Mouse (Mus musculus): ENCODE data around the gene Whamm.

The Whamm gene

GRCm38 (mm10) chr7:81597660-81598059 is 26.6 kb downstream of the Whamm start:
- in situ Hi-C loops (cut with MboI) = no loop called here

DNA sequence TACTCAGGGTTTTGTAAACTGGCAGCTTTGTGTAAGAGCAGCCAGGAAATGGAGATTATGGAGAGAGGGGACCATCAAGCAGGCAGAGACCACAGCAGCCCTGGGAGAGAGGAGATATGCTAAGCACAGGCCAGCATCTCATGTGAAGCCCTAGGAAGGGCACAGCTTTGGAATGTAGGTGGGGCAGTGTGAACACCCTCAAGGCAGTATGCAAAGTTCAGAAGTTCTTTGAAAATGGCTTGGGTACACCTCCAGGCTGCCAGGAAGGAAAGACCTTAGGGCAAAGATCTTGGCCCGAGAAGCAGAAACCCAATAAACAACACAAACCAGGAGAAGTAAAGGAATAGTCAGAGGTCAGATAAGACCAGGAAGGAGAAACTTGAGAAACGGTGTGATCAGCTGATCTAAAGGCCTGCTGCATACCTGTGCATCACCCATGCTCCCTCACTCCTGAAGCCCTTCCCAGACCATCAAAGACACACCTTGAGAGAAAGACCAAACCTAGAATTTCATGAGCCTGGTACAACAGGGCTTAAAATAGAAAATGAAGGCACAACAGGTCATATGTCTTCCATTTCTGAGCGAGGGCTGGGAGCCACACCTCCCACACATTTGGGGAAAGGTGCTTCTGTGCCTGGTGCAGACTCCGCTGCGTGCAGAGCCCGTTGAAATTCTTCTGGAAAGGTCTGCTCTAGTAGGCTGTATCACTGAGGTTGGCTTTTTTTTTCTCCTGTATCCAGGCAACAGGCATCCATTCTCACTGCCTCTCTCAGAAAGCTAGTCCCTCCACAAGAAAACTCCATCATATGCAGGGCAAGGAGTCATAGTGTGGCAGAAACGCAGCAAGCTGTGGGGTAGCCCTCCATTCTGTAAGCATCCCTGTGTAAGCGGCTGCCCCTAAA is 28.6 kb downstream of the Whamm start:
- in situ Hi-C loops (cut with MboI) = no loop called here

GRCm38 (mm10) chr7:81604991-81605390 is 33.9 kb downstream of the Whamm start:
- in situ Hi-C loops (cut with MboI) = no loop called here

DNA sequence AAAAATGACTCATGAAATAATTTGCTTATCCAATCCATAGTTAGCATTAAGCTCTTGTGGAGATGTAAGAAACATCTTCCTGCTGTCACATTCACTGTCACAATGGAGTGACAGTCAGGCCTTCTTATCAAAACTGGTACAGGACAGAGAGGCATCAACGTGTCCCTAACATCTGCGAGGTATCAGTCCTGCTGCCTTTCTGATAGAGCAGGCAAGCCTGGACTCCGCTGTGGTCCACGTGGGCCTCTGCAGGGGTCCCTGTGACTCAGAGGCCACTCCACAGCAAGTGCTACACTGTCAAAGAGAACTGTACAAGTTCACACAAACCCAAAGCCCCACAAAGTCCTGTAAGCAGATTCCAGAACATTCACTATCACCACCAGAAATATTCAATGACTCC is 34.4 kb downstream of the Whamm start:
- in situ Hi-C loops (cut with MboI) = no loop called here

GRCm38 (mm10) chr7:81606452-81606851 is 35.4 kb downstream of the Whamm start:
- in situ Hi-C loops (cut with MboI) = no loop called here

- in situ Hi-C loops (cut with MboI) = no loop called here
Measured at GRCm38 (mm10) chr7:81610125-81610524, 39.1 kb downstream of the Whamm start.

GRCm38 (mm10) chr7:81612856-81613635 is 42.0 kb downstream of the Whamm start:
- in situ Hi-C loops (cut with MboI) = no loop called here

DNA sequence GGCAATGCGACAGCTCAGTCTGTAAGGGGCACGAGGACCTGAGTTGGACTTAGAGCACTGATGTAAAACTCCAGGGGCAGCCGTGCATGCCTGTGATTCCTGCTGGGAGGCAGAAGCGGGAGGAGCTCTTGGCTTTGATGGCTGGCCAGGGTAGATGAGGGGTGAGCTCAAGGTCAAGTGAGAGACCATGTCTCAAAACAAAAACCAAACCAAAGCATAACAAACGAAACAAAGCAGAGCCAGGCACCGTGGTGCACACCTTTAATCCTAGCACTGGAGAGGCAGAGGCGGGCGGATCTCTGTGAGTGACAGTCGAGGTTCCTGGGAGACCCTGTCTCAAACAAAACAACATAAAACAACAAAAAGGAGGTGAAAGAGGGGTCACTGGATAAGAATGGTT is 44.0 kb downstream of the Whamm start:
- in situ Hi-C loops (cut with MboI) = no loop called here

- in situ Hi-C loops (cut with MboI) = no loop called here
Measured at GRCm38 (mm10) chr7:81622793-81623192, 51.7 kb downstream of the Whamm start.

DNA sequence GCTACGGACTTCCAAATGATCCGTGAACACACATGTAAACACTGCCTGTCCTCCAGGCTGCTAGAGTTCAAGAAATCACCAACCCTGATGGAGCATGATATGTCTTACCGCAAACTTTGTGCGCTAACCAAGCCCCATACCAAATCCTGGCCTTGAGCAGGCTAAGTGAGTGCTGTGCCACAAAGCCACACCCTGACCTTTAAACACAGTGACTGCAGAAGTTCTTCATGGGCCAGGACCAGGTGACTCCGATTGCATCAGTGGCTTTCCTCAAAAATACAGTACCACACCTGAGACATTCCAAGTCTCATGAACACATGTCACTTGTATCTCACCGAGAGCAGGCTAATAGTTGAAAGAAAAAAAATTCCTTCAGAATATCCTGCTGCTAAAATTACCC is 52.7 kb downstream of the Whamm start:
- in situ Hi-C loops (cut with MboI) = no loop called here

DNA sequence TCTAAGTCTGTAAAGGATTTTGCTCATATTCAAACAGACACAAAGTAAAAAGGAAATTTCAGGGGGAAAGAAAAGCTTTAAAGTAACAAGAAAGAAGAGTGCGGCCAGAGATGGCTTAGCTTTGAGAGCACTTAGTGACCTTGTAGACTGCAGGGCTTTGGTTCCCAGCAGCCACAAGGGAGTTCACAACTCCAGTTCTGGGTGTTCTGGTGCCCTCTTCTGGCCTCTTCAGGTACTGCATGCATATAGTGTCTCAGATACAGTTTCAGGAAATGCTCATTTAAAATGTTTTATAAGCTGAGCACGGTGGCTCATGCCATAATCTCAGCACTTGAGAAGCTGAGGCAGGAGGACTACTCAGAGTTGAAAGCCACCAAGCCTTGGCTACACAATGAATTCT is 55.4 kb downstream of the Whamm start:
- in situ Hi-C loops (cut with MboI) = no loop called here

- in situ Hi-C loops (cut with MboI) = no loop called here
Measured at GRCm38 (mm10) chr7:81631261-81631660, 60.2 kb downstream of the Whamm start.

- in situ Hi-C loops (cut with MboI) = no loop called here
Measured at GRCm38 (mm10) chr7:81632586-81632985, 61.5 kb downstream of the Whamm start.

DNA sequence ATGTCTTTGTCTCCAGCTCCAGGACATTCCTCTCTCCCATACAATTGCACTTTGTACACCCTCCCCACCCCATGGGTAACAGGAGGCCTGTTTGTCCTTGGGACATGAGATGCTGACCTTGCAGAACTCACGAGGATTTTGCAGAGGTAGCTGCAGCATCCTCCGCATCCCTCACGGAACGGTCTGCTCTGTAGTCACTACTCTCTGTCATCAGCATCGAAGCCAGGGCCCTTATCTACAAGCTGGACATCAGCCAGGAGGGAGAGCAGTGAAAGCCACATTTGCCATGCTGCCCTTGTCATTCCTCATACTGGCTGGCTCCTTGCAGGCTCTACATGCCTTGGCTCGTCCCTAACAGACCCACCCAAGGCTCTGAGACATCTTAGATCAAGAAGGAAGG is 70.0 kb downstream of the Whamm start:
- in situ Hi-C loops (cut with MboI) = no loop called here

DNA sequence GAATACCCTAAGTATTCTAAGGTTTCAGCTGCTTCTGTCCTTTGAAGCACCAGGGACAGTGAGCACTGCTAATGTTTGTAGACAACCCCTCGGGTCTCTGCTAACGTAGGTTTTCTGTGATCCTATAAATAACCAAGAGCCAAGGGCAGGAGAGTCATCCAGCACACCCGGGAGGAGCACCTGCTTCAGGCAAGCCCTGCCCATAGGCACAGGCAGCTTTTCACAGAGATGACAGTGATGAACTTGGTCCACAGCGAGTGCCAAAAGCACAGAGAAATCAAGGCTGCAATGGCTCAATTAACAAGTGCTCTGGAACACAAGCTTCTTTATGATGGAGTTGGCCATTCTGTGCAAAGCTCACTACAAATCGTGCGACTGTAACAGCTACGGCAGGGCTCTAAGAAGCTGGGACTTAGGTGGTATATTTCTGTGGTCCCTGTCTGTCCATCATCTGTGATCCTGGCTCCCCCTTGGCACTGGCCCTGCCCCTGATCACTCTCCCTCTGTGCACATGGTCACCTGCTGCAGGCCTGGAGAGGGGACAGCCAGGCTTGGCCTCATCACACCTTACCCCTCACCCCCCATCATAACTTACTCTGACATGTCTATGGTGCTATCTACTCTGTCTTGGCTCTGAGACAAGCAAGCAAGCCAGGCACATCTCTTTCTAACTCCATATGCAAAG is 73.6 kb downstream of the Whamm start:
- in situ Hi-C loops (cut with MboI) = no loop called here
